Mouse (Mus musculus): ENCODE data around the gene Rere. TPM values are rescaled to one million over a fixed set of nuclear protein-coding genes. Genes with fewer than 3 reads are reported as not detected.

Gene Rere
- polyA plus RNA-seq, 1 experiment from 2014 or later = 19.9 TPM

DNA sequence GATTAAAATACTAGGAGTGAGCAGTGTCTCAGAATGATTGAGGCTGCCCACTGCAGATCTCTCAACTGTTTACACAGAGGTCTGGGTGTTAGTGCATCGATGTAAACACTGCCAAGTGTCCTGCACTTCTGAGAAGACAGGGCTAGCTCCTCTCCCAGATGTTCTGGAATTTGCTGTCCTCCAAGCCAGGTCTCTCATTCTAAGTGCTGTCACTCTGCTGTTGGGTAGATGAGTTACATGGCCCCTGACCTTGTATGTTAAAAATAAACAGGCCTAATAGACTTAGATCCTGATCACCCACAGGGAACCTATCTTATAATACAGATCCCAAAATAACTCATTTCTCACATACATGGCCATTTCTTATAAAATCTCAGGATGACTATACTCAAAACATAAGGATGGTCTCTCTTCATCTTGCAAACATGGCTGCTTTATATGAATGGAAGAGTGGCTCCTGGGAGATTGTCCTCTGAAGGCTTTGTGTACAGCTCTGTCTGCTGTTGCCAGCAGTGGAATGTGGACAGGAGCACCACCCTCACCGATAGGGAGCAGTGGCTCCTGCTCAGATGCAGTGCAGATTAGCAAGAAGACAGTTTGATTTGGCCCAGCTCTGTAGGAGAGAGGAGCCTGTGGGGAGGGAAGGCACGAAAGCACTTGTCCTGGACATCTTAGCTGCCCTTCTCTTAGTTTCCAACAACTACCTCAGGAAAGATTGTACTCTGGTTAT, 294.1 kb downstream of the Rere start:
- Histone ChIP-seq H3K4me3 (no peak overlapping the region), H3K9me3 (no peaks in the 10 kb centered on the region), H3K9ac (no peak overlapping the region), H3K4me1 (peaks cover 51% of the 10 kb centered on the region), H3K4me2 (no peak overlapping the region), H3K36me3 (peaks cover 35% of the 10 kb centered on the region), H3K27ac (replicated peaks) (peak overlapping the region; percentile 16; the same call in 1 of the 2 replicates), H3K27me3 (replicated peaks) (no peaks in the 10 kb centered on the region)
- ATAC-seq (ENCODE audit: extremely low read depth, insufficient number of reproducible peaks, low FRiP score, low TSS enrichment) = no peak
- 40% methylated on average over 3 of the region's 3 CpGs for WGBS

DNA sequence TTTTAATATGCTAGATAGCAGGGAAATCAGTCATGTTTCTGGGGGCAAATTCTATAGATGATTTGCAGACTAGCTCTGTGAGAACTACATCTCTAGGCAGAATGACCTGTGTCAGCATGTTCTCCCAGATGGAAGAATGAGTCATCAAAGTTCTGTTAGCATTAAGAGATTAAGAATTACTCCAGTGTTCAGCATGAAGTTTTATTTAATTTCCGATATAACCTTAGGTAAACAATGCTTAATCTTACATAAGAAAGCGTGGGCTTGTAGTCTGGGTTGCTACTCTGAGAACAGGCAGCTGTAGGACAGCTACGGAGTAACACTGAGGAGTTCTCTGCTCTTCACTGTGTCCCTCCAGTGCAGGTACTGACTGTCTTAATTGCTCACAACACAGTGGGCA, 294.9 kb downstream of the Rere start:
- H3K36me3 ChIP-seq = peaks cover 35% of the 10 kb centered on the region
- H3K9me3 ChIP-seq = no peaks in the 10 kb centered on the region
- H3K4me1 ChIP-seq = peaks cover 48% of the 10 kb centered on the region
- no peak overlapping the region; the same call in 1 of the 2 replicates for H3K27ac ChIP-seq (replicated peaks)
- H3K9ac ChIP-seq = no peak overlapping the region
- no peak overlapping the region for H3K4me3 ChIP-seq
- H3K27me3 ChIP-seq (replicated peaks) = no peaks in the 10 kb centered on the region
- no peak overlapping the region for H3K4me2 ChIP-seq
- no peak for ATAC-seq (ENCODE audit: extremely low read depth, insufficient number of reproducible peaks, low FRiP score, low TSS enrichment)
- 77% methylated on average over 3 of the region's 3 CpGs for WGBS

DNA sequence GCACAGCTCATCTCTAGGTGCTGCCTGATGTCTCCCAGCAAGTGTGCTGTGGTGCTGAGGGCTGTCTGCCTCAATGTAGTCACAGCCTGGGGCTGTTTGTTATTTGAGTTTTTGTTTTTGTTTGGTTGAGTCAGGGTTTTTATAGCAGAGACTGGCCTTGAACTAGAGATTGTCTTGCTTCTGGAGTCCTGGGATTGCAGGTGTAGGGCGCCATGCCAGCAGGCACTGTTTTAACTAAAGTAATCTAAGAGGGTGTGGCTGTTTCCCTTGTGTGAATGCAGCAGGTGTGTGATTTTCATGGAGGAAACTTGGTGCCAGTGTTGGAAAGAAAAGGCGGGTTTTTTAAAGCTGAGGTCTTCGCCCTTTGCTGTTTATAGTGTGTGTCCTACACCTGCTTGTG, 296.6 kb downstream of the Rere start:
- Histone ChIP-seq H3K4me2 (no peak overlapping the region), H3K27me3 (replicated peaks) (no peaks in the 10 kb centered on the region), H3K4me1 (peaks cover 54% of the 10 kb centered on the region), H3K27ac (replicated peaks) (no peak overlapping the region), H3K4me3 (no peak overlapping the region), H3K9ac (no peak overlapping the region), H3K9me3 (no peaks in the 10 kb centered on the region), H3K36me3 (peaks cover 25% of the 10 kb centered on the region)
- WGBS = 95% methylated on average over 3 of the region's 3 CpGs
- no peak for ATAC-seq (ENCODE audit: extremely low read depth, insufficient number of reproducible peaks, low FRiP score, low TSS enrichment)

DNA sequence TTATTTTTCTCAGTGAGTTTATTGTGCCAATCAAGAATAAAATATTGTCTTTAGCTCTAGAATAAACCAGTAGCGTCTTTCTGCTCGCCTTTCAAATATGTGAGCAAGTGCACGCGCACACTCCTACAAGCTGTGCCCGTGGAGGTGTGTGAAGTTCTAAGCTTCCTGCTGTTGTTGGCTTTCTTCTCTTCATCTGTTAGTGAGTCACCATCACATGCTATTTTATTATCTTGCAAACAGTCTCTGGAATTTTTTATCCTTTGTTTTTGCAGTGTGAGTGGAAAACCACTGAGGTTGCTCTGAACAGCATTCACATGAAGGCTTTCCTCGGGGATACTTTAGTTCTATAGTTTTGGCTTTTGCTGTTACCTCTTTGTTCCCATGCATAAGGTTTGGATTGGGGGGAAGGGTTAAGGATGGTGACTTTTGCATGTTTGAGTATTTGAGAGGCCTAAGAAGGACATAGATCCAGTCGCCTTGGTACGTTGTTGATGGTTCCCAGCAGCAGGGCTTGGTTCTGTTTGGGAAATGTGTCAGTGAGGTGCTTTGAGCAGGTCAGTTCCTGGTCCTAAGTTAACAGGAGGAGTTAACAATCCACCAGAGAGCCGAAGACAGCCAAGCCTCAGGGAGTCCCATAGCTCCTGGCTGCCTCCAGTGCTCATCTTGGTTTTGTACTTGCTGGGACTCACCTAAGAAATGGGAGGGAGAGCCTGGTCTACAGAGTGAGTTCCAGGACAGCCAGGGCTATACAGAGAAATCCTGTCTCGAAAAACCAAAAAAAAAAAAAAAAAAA, 300.7 kb downstream of the Rere start:
- Histone ChIP-seq H3K9ac (peak overlapping the region; percentile 44; the same call in 1 of the 2 replicates), H3K4me1 (peaks cover 68% of the 10 kb centered on the region), H3K4me2 (no peak overlapping the region), H3K4me3 (no peak overlapping the region), H3K27ac (replicated peaks) (peak overlapping the region; percentile 85), H3K27me3 (replicated peaks) (no peaks in the 10 kb centered on the region), H3K36me3 (peaks cover 12% of the 10 kb centered on the region), H3K9me3 (no peaks in the 10 kb centered on the region)
- ATAC-seq (ENCODE audit: extremely low read depth, insufficient number of reproducible peaks, low FRiP score, low TSS enrichment) = no peak
- 54% methylated on average over 10 of the region's 10 CpGs for WGBS

DNA sequence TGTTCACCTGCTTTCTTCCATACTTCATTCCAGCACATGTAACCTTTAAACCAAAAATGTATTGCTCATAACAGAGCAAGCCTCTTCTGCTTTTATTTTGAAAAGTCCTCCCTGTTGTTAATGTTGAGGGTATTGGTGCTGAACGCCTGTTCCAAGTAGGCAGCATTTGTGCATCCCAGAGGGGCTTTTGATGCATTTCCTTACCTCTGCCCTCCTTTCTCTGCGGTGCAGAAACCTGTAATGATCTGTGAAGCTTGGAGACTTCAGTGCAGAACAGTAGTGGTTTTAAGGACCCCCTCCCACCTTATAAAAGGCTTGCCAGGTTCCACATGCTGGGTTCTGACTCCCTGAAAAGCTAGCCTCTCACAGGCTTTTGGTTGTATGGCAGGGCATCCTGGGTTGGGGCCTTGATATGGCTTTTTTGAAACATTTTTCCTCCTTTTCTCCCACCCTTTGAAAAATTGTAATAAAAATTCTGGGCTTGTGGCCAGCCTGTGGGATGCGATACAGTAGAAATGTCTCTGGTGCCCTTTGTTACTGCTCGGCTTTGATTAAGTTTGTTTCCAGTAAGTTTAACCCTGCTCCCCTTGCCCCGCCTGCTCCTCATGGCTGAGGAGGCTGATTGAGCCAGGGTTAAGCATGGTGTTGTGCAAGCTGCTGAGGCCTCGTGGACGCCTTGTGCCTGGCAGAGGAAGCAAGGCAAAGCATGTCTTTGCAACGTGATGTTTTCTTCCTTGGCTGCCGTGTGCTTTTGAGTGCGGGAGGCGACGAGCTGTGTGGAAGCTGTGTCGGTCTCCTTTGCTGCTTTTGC, 301.7 kb downstream of the Rere start:
- no peaks in the 10 kb centered on the region for H3K27me3 ChIP-seq (replicated peaks)
- H3K27ac ChIP-seq (replicated peaks) = peak overlapping the region; percentile 85
- H3K4me2 ChIP-seq = peak overlapping the region; percentile 41
- H3K4me1 ChIP-seq = peaks cover 74% of the 10 kb centered on the region
- H3K4me3 ChIP-seq = no peak overlapping the region
- ATAC-seq (ENCODE audit: extremely low read depth, insufficient number of reproducible peaks, low FRiP score, low TSS enrichment) = no peak
- peaks cover 5% of the 10 kb centered on the region; the same call in 1 of the 2 replicates for H3K36me3 ChIP-seq
- peak overlapping the region; percentile 57 for H3K9ac ChIP-seq
- WGBS = 28% methylated on average over 13 of the region's 13 CpGs
- no peaks in the 10 kb centered on the region for H3K9me3 ChIP-seq

- no peak overlapping the region for H3K4me3 ChIP-seq
- peaks cover 75% of the 10 kb centered on the region for H3K4me1 ChIP-seq
- no peaks in the 10 kb centered on the region for H3K9me3 ChIP-seq
- H3K4me2 ChIP-seq = peak overlapping the region; percentile 41
- 61% methylated on average over 3 of the region's 3 CpGs for WGBS
- peak overlapping the region; percentile 85 for H3K27ac ChIP-seq (replicated peaks)
- no peak for ATAC-seq (ENCODE audit: extremely low read depth, insufficient number of reproducible peaks, low FRiP score, low TSS enrichment)
- H3K9ac ChIP-seq = peak overlapping the region; percentile 57
- no peaks in the 10 kb centered on the region for H3K27me3 ChIP-seq (replicated peaks)
- H3K36me3 ChIP-seq = peaks cover 4% of the 10 kb centered on the region; the same call in 1 of the 2 replicates
Observed at GRCm38 (mm10) chr4:150583777-150584135, 302.3 kb downstream of the Rere start.

DNA sequence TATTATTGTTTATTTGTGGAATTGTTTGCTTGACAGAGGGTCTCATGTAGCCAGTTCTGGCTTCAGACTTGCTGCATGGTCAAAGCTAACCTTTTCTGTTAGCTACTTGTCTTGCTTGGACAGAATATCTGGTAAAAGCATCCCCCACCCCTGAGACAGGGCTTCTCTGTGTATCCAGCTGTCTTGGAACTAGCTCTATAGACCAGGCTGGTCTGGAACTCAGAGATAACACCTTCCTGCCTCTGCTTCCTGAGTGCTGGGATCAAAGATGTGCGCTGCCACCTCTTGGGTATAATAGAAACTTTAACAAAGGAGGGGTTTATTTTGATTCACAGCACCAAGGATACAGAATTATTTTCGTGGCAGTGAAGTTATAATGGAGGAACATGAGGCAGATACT, 304.4 kb downstream of the Rere start:
- no peaks in the 10 kb centered on the region for H3K27me3 ChIP-seq (replicated peaks)
- no peak overlapping the region for H3K4me2 ChIP-seq
- no peak for ATAC-seq (ENCODE audit: extremely low read depth, insufficient number of reproducible peaks, low FRiP score, low TSS enrichment)
- H3K4me3 ChIP-seq = no peak overlapping the region
- 62% methylated on average over 2 of the region's 2 CpGs for WGBS
- H3K36me3 ChIP-seq = no peaks in the 10 kb centered on the region
- H3K27ac ChIP-seq (replicated peaks) = no peak overlapping the region
- no peak overlapping the region for H3K9ac ChIP-seq
- H3K9me3 ChIP-seq = no peaks in the 10 kb centered on the region
- peaks cover 92% of the 10 kb centered on the region for H3K4me1 ChIP-seq

- WGBS = 80% methylated on average over 5 of the region's 5 CpGs
- H3K9me3 ChIP-seq = no peaks in the 10 kb centered on the region
- no peak overlapping the region for H3K9ac ChIP-seq
- no peaks in the 10 kb centered on the region for H3K36me3 ChIP-seq
- H3K4me3 ChIP-seq = no peak overlapping the region
- ATAC-seq (ENCODE audit: extremely low read depth, insufficient number of reproducible peaks, low FRiP score, low TSS enrichment) = no peak
- H3K4me1 ChIP-seq = peaks cover 92% of the 10 kb centered on the region
- H3K4me2 ChIP-seq = no peak overlapping the region
- no peaks in the 10 kb centered on the region for H3K27me3 ChIP-seq (replicated peaks)
- no peak overlapping the region for H3K27ac ChIP-seq (replicated peaks)
Observed at GRCm38 (mm10) chr4:150586275-150586674, 304.8 kb downstream of the Rere start.

DNA sequence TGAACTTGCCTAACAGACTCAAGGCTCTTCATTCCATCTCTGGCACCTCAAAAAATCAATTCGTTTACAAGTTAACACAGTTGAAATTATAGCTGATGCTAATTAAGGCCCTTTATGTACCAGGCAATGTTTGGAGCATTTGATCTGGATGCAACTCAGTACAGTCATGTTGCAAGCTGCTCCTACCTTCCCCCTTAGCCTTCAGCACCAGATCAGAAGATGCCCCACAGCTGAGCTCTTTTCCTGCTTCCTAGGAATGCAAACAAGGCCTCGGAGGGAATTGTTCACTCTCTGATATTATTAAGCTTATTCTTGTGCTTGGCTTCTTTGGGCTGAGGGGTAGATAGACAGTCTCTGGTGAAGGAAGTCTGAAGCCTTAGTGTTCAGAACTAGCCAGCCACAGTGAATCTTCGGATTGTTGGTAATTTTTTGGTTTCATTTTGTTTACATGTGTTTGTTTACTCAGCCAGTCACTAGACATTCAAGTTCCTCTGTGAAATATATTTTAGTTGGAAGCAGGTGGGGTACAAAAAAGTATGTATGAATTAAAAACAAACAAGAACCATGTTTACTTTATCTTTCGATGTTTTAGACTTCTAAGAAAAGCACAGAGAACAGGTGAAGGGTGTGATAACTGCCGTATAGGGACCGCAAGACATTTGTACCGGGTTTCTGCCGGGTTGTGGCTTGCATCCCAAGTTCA, 306.3 kb downstream of the Rere start:
- WGBS = 71% methylated on average over 8 of the region's 8 CpGs
- Histone ChIP-seq H3K27me3 (replicated peaks) (no peaks in the 10 kb centered on the region), H3K4me1 (peaks cover 92% of the 10 kb centered on the region), H3K9ac (no peak overlapping the region), H3K4me3 (no peak overlapping the region), H3K4me2 (no peak overlapping the region), H3K9me3 (no peaks in the 10 kb centered on the region), H3K27ac (replicated peaks) (peak overlapping the region; percentile 29; the same call in 1 of the 2 replicates), H3K36me3 (no peaks in the 10 kb centered on the region)
- ATAC-seq (ENCODE audit: extremely low read depth, insufficient number of reproducible peaks, low FRiP score, low TSS enrichment) = no peak

DNA sequence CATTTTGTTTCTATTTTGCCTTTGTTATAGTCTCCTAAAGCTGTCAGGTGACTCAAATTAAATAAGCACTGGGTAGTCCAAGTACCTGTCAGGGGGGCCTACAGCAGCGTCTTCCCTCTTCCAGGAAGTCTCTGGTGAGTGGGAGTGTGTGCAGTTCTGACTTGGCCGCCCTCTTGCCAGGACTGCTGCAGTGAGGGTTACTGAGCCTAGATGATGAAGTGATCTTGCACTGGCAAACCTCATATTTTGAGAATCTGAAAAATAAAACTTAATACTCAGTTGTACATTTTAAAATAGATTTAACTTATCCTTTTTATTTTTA, 306.8 kb downstream of the Rere start:
- WGBS = 67% methylated on average over 2 of the region's 2 CpGs
- H3K4me1 ChIP-seq = peaks cover 92% of the 10 kb centered on the region
- no peak overlapping the region for H3K4me2 ChIP-seq
- H3K27me3 ChIP-seq (replicated peaks) = no peaks in the 10 kb centered on the region
- no peak for ATAC-seq (ENCODE audit: extremely low read depth, insufficient number of reproducible peaks, low FRiP score, low TSS enrichment)
- no peak overlapping the region for H3K9ac ChIP-seq
- no peaks in the 10 kb centered on the region for H3K9me3 ChIP-seq
- no peak overlapping the region for H3K4me3 ChIP-seq
- H3K36me3 ChIP-seq = no peaks in the 10 kb centered on the region
- H3K27ac ChIP-seq (replicated peaks) = no peak overlapping the region

All from heart, embryonic 13.5 days (tissue).